Mouse (Mus musculus) lung, postnatal 10 days (tissue): ENCODE data around the gene Catsperd.
"Not testable (repeated sequence)": the region's sequence is repeated elsewhere in the genome, so short reads cannot be mapped to it uniquely, and the experiment has no call there.

Experiments
- DNase-seq: peaks from one replicate; pipeline ENCODE4 v3.0.0; 2021

The Catsperd gene

DNA sequence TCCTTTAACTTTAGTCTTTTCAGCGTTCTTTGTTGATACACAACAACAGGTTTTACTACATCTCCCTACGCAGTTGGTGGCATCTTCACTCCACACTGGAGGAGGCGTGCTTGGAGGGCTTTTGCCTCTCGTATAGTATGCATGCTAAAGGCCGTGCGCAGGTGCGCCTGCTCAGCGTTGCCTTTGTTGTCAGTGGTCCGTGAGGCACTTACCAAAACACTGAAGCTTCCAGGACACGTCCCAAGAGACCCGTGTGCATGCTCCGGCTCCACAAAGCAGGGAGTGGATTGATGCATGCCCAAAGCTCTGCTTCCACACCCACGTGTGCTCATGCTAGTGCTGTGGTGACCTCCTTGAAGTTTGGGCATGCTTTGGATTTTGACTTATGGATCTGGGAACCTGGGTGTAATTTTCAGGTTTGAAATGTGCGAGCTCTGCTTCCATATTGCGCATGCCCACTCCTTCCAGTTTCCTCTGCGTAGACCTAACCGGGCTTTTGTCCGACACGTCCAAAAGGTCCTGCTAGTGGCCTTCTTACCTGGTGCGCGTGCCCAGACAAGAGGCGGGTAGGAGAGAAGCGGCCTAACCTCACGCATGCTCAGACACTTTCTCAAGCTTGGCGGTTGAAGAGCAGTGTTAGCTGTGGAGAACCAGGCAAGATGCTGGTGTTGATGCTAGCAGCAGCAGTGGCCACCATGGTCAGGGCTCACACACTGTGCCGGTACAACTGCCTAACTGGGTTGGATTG, at the start of gene Catsperd:
TSS of gene Catsperd (plus strand) at position 614 of the 748 bp plus-strand sequence.
- peak; percentile 24 for DNase-seq

DNA sequence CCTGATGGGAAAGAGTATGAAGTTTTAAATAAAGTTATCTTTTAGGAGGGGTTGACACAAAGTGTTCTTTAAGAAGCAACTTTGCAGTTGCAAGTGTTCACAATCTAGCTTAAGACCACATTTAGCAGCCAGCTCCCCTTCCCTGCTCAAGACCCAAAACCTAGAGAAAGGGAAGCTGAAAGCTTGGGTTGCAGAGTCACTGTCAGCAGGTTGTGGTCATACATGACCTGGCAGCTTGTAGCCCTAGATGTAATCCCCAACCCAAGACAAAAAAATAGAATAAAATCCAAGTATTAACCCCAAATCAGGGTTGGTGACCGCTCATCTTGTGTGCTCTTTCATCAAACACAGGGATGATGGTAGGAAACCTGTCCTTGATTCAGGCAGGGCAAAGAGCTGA, 44.9 kb upstream of the Catsperd start:
- no peak for DNase-seq

DNA sequence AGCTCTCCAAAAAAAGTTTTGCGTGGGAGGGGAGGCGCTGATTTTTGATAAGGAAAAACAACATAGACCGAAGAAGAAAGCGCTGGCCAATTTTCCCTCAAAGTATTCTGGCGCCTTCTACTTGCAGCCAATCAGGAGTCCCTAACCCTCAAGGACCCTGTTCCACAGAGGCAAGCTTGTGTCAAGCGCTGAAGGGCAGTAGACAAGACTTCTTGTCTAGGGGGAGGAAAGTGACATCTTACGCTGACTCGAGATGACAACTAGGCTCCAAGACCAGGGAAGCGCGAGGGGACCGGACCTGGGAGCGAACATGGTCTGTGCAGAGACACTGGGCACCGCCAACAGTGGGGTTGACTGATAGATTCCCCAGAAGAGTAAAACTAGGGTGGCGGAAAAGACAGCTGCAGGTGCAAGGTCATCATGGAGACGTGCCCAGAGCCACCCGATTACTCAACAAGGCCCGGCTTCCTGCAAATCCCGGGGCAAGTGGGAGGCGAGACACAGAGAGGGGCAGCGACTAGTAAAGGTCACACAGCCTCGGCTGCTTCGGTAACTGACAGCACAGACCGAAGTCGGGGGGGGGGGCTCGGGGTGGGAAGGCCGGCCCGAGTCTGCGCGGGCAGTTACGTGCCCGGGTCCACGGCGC, 44.2 kb upstream of the Catsperd start:
- peak; percentile 72 for DNase-seq

DNA sequence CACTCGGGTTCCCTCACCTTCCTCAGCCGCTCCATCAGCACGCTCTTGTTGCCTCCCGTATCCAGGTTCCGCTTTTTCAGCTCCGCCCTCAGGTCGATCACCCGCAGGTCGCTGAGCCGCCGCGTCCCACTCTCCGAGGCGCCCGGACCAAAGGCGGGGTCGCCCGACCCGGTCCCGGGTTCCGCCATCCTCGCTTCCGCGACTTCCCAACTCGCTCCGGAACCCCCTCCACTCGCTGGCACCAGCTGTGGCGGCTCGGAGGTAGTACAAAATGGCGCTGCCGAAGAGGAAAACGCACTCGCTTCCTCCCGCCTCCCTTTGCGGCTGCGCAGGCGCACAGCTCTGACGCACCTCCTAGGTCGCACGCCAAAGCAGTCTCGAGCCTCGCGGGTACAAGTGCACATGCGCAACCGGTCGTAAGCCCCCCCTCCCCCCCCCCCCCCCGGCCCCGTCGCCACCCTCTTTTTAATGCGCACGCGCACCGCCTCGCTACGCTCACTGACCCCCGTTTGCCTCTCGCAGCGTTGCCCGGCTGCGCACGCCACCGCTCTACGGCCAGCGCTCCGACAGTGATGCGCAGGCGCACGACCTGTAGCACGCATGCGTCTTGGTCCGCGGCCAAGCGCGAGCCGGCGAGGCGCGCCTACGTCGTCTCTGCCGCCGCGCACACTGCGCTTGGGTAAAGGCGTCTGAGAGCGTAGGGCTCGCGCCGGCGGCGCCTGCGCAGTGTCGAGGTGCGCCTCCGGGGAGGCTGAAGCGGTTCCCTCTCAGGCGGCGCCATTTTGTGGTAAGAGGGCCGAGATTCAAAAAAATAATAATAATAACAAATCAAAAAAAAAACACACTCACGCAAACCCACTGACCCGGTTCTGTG, 43.4 kb upstream of the Catsperd start, which contains the start of the genes Safb2 and Safb:
TSS of gene Safb2 (minus strand) at position 329 of the 874 bp plus-strand sequence.
TSS of gene Safb (plus strand) at position 569 of the 874 bp plus-strand sequence.
- peak; percentile 99 for DNase-seq

DNA sequence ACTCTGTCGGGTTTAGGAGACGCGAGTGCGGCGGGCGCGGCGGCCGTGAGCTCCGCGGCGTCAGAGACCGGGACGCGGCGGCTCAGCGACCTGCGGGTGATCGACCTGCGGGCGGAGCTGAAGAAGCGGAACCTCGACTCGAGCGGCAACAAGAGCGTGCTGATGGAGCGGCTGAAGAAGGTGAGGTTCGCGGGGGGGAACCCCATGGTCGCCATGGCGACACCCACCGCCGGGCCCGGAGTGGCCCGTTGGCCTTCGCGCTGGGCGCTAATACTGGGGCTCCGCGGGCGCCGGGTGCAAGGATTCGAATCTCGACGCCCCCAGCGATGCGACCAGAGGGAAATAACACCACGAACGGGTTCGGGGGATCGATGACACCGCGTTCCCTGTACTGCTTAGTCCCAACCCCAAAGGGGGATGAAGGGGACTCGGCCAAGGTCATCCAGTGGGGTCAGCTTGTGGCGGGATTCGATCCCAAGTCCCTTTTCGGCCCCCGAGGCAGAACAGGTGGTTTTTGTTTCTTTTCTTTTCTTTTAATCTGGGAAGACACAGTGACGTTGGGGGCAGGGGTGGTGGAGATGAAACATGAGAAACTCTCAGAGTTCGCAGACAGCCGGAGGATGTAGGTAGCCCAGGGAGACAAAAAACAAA, 42.6 kb upstream of the Catsperd start:
- DNase-seq: peak; percentile 60

DNA sequence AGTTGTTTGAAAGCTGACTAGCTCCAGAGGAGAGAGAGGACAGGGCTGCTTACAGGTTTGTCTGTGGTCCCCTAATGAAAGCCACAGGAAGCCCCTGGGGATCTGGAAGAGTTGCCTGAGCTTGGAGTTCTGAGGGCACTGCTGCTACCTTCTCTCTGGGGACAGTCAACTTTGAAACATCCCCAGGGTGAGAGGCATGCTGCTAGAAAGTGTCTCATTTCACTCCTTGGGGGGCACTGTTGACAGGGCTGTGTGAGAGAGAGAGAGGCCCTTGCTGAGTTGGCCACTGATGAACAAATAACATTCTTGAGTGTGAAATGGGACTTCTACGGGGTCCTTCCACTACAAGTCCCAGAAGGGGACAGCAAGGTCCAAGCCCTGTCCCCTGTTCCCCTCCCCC, 40.2 kb upstream of the Catsperd start:
- DNase-seq: no peak

DNA sequence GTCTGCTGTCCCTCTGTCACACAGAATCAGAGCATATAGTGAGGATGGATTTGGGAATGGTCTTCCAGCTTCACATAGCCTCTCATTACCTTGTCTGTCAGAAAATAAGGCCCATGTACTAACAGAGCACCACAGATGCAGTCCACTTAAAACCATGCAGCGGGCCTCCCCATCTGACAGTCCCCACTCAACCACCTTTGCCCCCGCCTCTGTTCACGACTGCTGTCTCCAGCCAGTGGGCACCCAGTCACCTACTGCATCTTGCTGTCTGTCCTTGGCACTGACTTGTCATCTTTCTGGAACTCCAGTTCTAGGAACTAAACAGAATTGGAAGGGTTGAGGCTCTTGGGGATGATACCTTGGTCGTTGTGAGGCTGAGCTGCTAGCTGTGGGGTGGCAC, 39.0 kb upstream of the Catsperd start:
- DNase-seq: no peak

DNA sequence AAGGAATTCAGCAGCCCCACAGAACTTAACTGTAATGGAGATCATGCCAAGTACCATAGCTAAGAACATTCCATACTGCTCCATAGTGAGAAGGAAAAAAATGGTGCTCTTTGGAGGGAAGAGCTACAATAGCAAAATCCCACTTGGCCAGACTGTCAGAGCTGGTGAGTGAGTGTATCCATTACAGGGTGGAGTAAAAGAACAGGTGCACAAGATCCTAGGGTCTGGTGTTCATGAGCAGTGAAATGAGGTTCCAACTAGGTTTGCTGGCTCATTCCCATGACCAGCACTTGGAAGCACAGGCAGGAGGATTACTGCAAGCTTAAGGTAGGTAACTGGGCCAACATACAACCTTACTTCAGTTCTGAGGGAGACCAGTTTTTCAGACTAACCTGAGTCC, 35.4 kb upstream of the Catsperd start:
- DNase-seq: no peak

DNA sequence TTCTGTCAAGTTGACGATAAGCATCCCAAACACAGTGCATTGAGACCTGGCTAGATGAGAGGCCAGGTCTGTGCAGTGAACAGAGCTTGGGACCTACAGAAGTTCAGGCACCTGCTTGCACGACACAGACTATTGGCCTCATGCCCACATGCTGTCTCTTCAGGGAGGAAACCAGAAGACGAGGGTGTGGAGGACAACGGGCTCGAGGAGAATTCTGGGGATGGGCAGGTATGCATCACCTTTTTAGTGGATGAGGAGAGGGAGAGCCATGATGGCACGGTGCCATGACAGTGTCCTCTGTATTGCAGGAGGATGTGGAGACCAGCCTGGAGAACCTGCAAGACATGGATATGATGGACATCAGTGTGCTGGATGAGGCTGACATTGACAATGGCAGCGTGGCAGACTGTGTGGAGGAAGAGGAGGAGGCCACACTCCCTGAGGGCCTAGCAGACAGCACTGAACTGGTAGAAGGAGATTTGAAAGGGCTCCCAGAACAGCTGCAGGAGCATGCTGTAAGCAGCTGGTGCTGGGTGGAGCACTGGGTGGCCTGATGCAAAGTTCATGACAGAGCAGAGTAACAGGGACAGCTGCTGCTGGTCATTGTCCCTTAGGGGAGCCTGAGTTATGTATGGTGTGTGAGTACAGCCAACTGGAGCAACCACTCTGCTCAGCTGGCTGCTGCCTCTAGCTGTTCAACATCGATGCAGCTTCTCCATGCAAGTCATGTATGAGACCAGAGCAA, 34.2 kb upstream of the Catsperd start:
- DNase-seq: peak; percentile 45

DNA sequence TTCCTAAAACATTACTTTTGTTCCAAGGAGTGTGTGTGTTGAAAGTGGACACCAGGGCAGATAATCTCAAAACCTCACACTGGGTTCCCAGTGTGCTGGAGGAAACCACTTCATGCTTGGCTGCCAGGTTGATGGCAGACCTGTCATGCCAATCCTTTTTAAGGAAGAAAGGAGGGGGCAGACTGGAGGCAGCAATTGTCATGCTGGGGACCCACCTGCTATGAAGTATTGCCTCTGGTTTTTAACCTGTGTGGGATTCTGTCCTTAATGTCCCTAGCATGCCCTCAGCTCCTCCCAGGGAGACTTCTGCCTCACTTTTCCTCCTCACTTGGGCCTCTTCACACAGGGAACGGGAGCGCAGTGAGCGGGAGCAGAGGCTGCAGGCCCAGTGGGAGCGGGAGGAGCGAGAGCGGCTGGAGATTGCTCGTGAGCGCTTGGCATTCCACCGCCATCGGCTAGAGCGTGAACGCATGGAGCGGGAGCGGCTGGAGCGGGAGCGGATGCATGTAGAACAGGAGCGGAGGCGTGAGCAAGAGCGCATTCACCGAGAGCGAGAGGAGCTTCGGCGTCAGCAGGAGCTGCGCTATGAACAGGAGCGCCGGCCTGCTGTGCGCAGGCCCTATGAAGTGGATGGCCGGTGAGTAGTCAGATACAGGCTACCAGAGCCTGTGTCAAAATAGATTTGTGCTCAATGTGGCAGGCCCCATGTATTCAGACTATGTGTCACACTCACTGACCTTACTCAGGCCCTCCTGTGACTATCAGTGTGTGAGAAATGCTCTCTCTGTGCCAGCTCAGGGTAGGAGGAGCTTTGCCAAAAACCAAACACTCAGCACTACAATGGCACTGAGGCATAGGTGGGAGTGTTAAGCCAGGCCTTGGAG, 24.5 kb upstream of the Catsperd start:
- DNase-seq: no peak

DNA sequence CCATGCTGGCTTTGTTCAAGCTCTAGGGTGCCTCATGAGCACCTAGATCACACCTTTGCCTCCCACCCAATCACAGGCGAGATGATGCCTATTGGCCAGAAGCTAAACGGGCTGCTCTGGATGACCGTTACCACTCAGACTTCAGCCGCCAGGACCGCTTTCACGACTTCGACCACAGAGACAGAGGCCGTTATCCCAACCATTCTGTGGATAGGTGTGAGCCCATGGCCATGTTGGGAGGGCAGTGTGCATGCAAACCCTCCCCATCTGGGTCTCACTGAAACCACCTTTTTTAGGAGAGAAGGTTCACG, 23.9 kb upstream of the Catsperd start:
- DNase-seq: no peak

DNA sequence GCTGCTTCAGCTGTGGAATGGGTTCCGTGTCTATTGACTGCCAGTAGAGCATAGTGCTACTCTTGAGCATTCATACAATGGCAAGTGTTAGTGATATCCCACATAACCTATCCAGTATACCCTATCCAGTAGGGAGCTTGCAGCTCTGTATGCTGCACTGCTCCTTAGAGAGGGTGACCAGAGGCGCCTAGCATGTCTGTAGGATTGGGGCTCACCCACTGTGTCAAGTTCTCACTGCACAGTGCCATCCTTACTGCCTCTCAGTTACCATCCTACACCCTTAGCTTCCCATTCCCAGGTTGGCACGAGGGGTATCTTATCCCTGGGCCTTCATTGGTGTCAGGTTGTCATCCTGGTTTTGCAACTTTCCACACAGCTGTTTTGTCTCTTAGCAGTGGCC, 23.5 kb upstream of the Catsperd start:
- no peak for DNase-seq

DNA sequence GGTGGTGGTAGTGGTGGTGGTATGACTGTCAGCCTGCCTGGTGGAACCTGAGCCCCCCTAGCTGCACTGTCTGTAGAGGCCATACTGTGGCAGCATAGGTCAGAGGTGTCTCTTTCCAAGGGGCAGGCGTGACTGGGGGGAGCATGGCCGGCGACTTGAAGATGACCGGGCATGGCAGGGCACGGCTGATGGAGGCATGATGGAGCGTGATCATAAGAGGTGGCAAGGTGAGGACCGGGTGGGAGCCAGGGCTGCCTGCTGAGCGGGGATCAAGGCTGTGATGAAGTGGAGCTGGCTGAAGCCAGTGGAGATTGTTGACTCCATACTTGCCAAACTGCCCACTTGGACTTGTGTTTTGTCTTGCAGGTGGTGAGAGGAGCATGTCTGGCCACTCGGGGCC, 22.5 kb upstream of the Catsperd start:
- DNase-seq: no peak

DNA sequence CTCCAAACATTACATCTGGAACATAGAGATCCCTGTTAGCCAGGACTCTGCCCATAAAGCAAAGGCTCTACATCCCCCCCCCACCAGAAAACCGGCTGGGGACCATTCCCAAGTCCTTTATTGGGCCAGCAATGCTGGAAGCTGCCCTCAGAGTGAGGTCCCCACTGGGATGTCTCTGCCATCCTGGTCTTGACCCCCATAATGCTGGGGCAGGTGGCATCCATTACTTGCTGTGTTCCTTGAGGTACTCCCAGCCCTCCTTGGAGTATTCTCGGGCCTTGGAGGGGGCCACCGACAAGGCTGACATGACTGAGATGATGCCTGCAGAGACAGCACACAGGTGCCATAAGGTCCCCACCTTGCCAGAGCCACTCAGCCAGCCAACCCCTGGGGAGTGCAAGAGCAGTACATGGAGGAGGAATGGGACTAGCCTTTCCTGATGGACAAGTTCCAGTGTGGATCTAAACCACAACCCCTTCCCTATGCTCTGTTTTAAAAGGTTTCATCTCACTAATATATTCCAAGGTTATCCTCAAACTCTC, 20.4 kb upstream of the Catsperd start:
- DNase-seq: no peak

DNA sequence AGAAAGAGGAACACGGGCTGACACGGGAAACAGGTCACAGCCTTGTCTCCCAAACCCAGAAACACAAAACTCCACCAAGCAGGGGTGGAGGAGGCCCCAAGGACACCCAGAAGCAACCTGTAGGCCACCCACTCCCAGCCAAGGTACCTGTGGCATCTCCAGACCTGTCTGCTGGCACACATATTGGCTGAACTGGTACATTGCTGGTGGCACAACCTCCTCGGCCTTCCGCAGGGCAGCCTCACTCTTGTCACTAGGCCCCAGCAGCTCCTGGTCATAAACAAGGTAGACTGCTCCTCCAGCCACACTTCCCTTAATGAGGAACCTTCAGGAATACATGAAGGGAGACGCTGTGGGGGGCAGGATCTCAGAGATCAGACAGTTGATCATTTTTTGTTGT, 19.2 kb upstream of the Catsperd start:
- DNase-seq: no peak

DNA sequence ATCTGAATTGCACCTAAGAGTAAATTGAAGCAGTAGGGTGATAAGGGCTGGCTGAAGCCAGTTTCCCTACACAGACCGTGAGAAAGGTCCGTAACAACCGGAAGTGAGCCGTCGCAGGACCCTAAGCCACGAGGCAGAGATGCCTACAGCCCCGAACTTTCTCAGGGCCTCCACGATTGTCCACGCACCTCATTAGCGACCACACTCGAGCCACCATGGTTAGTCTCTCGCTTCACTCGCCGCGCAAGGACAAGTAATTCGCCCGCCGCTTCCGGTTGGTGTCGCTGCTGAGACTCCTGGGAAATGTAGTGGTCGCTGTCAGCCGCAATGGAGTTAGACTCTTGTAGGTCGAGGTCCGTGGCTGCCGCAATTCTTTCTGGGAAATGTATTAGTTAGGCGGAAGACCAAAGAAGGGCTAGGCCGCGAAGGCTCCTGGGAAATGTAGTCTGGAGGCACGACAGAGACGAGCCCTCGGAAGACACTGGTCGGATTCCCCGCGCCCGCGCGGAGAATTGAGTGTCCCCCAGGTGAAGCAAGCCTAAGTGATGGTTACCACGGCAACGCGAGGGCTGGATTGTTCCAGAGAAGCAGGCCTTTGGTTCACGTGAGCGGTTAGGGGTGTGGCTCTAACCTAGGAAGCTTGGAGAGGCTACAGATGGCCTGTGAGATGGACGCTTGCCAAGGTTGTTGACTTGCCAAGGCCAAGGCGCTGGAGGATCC, 18.3 kb upstream of the Catsperd start, which contains the start of gene 2410015M20Rik:
TSS of gene 2410015M20Rik (minus strand) at position 320 of the 720 bp plus-strand sequence.
- DNase-seq: peak; percentile 97

DNA sequence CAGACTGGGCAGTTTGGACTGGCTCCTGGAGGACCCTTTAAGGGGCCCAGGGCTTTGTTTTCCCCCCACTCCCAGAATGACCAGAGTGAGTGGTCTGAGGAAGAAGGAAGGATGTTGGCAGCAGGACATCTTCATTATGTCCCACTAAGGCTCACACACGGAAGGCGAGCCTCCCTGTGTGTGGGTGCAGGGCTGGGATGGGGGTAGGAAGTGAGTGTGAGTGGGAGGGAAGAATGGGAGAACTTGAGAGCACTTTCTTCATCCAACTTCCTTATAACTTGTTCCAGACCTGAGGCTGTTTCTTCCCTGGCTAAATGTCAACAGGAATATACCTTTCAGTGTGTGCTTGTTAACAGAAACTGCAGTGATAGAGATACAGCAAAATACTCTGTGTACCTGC, 16.6 kb upstream of the Catsperd start:
- DNase-seq: no peak

DNA sequence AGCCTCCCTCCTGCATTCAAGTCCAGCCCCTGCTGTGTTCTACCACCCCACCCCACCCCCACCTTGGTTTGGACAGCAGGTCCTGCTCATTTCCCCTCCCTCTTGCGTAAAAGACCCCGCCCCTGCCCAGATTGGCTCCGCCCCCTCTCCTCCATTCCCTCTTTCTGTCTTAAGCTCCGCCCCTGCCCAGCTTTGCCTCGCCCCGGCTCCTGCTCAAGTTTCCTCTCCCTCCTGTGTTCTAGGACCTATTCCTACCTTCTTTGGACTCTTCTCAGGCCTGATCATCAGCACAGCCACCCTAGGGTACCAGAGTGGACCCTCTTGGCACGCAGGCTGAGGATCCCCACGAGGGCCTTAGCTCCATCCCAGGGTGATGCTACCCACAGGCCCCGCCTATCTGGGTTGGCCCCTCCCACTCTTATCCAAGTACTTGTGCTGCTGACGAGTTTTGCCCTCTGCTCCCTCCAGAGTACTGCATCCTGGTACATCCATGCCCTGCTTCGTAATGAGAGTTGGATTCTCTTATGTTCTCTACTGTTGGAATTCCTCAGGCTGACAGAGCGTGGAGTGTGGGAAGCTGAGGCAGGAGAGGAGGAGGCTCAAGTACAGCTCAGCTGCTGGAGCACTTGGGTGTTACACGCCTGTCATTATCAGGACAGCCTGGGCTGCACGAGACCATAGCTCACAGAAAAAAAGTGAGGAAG, 15.9 kb upstream of the Catsperd start:
- peak; percentile 74 for DNase-seq

DNA sequence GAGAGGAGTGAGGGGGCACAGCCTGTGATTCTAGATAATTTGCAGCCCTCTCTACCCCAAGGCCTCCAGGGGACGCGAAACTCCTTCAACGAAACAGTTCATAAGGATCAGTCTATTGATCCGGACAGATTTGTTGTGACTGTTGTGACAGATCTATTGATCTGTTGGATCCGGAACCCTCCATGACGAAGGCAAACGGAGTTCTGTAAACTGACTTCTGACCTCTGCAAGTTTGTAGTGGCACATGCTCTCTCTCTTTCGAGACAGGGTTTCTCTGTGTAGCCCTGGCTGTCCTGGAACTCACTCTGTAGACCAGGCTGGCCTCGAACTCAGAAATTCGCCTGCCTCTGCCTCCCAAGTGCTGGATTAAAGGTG, 15.4 kb upstream of the Catsperd start:
- DNase-seq: not testable (repeated sequence)
